Mouse (Mus musculus) G1E (cell line): ENCODE measurements around the gene Ddx54.

Experiments
- CTCF ChIP-seq: IDR thresholded peaks from 2 replicates; pipeline ENCODE4 v1.5.1; 2012; ENCODE audit warnings: low read depth, low read length, inconsistent platforms, mixed read lengths
- GATA1 ChIP-seq: IDR thresholded peaks from 2 replicates; pipeline ENCODE4 v1.6.1; 2012; ENCODE audit warnings: borderline replicate concordance, low read length, inconsistent platforms, mixed read lengths

DNA sequence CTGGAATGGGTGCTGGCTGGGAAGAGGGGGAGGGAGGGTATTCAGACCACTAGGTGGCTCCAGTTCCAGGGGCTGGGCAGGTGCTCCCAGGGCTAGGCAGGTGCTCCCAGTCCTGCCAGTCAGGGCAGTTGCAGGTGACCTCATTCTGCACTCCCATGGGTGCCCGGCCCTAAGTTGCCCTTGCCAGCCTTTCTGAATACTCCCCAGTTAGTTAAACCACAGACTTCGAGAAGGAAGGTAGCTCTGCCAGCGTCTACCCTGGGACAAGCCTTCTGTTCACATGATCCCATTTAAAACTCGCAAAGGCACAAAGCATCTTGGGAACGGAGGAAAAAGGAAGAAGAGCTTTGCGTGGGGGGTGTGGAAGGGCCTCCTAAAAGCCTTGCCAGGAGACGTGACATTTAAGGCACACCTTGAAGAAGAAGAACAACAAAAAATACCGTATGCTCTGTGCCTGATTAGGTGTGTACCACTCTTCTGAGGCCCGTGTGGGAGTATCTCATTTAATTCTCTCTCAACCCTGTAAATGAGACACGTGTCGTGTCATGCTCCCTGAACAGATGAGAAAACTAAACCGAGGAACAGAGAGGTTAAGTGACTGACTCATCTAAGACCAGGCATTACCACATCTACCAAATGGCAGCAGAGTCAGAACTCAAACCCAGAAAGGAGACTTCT lies 35.4 kb downstream of the Ddx54 start:
- TF ChIP-seq CTCF (no peak), GATA1 (no peak)
